Mouse (Mus musculus) midbrain, embryonic 10.5 days (tissue): ENCODE measurements at regions not wholly inside any gene's neighbourhood (a gene's known extent, or its start where the extent isn't known, plus 50 kb on each side); places are given as distances from the start of the nearest gene placed in this dataset.
A peak's percentile ranks its signal among the peaks of the same experiment; 100 is the strongest.
"Not testable (repeated sequence)": the region's sequence is repeated elsewhere in the genome, so short reads cannot be mapped to it uniquely, and the experiment has no call there.

Experiments
- DNase-seq: peaks from one replicate; pipeline ENCODE4 v3.0.0-alpha.2; 2017; ENCODE audit warnings: low spot score
- H3K27ac ChIP-seq: fragments of 300-500 bp; sonication (generic); replicated peaks from 2 replicates; pipeline ENCODE4 v1.5.1; 2016; ENCODE audit warnings: mild to moderate bottlenecking
- H3K27me3 ChIP-seq: fragments of 300-500 bp; sonication (generic); 2 replicates; pipeline ENCODE4 v1.6.1; 2016; ENCODE audit warnings: low read depth, mild to moderate bottlenecking; ENCODE audit not compliant: poor library complexity, severe bottlenecking
- H3K36me3 ChIP-seq: fragments of 300-500 bp; sonication (generic); 2 replicates; pipeline ENCODE4 v1.6.1; 2016; ENCODE audit warnings: mild to moderate bottlenecking, moderate library complexity
- H3K4me1 ChIP-seq: fragments of 300-500 bp; sonication (generic); 2 replicates; pipeline ENCODE4 v1.6.1; 2016
- H3K4me3 ChIP-seq: fragments of 300-500 bp; sonication (generic); 2 replicates; pipeline ENCODE4 v1.5.1; 2016; ENCODE audit warnings: mild to moderate bottlenecking, moderate library complexity
- H3K9me3 ChIP-seq: fragments of 300-500 bp; sonication (generic); replicated peaks from 2 replicates; pipeline ENCODE4 v1.6.1; 2016; ENCODE audit warnings: mild to moderate bottlenecking
- WGBS: fragments of 180-500 bp; shearing (Covaris S2); methylation state at CpG from one replicate; pipeline ENCODE4 v1.1.7; 2016; 5-methylcytosine and 5-hydroxymethylcytosine counted together

DNA sequence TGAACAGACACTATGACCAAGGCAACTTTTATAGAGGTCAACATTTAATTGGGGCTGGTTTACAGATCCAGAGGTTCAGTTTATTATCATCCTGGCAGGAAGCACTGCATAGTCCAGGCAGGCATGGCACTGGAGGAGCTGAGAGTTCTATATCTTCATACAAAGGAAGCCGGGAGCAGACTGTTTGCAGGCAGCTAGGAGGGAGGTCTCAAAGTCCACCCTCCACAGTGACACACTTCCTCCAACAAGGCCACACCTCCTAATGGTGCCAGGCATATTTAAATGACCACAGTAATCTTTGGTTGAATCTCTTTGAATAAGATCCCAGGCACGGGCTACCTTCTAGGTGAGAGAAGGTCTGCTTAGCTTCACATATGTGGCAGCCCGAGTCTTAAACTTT lies 245.5 kb upstream of the Tmpo start:
- Histone ChIP-seq H3K4me3 (no peak overlapping the region), H3K36me3 (no peaks in the 10 kb centered on the region), H3K4me1 (peaks cover 37% of the 10 kb centered on the region), H3K9me3 (no peaks in the 10 kb centered on the region), H3K27ac (no peak overlapping the region), H3K27me3 (no peaks in the 10 kb centered on the region)
- no peak for DNase-seq
- WGBS, result 93% methylated on average over 3 of the region's 3 CpGs

GRCm38 (mm10) chr10:91425625-91426385 lies 244.7 kb upstream of the Tmpo start:
- not testable (repeated sequence) for H3K27me3 ChIP-seq, H3K9me3 ChIP-seq, H3K36me3 ChIP-seq, DNase-seq, H3K4me3 ChIP-seq
- Histone ChIP-seq H3K27ac (0 out of 2 replicates have a peak overlapping the region, but pooled peaks have one; percentile 9), H3K4me1 (peaks cover 32% of the 10 kb centered on the region)
- WGBS, result 60% methylated on average over 7 of the region's 7 CpGs

DNA sequence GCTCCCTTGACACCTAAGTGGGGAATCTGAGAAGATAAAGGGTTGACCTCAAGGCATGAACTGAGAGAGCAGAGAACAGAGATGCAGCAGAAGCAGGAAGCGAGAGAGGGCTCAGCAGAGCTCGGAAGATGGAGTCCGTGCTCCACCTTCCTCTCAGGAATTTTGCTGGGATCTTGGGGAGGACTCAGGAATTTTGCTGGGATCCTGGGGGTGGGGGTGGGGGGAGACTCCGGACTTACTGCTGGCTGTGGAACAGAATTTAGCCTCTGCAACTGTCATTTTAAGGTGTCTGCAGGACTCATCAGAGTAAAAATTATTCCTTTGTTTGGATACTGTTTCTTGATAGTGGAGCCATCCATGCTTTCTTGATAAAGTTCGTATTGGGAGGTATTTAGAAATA lies 243.7 kb upstream of the Tmpo start:
- Histone ChIP-seq H3K4me1 (peaks cover 22% of the 10 kb centered on the region), H3K27me3 (no peaks in the 10 kb centered on the region)
- 67% methylated on average over 5 of the region's 5 CpGs for WGBS

GRCm38 (mm10) chr10:91387255-91387654 lies 206.1 kb upstream of the Tmpo start:
- WGBS, result 80% methylated on average over 3 of the region's 3 CpGs

More for the DNA sequence above, 243.7 kb upstream of the Tmpo start:
- no peak overlapping the region for H3K4me3 ChIP-seq
- no peaks in the 10 kb centered on the region for H3K36me3 ChIP-seq
- peak overlapping the region; percentile 67 for H3K27ac ChIP-seq
- no peaks in the 10 kb centered on the region for H3K9me3 ChIP-seq
- DNase-seq, result no peak

GRCm38 (mm10) chr10:91384372-91384771 lies 203.3 kb upstream of the Tmpo start:
- Histone ChIP-seq H3K27ac (no peak overlapping the region), H3K4me3 (no peak overlapping the region), H3K9me3 (no peaks in the 10 kb centered on the region), H3K4me1 (0 out of 2 replicates have a peak, but pooled peaks cover 8% of the 10 kb centered on the region), H3K27me3 (no peaks in the 10 kb centered on the region), H3K36me3 (no peaks in the 10 kb centered on the region)
- WGBS, result 53% methylated on average over 2 of the region's 2 CpGs
- peak; percentile 43 for DNase-seq

More at GRCm38 (mm10) chr10:91387255-91387654, 206.1 kb upstream of the Tmpo start:
- H3K27ac ChIP-seq, result no peak overlapping the region
- H3K4me1 ChIP-seq, result 0 out of 2 replicates have a peak, but pooled peaks cover 4% of the 10 kb centered on the region
- no peak for DNase-seq
- H3K9me3 ChIP-seq, result no peaks in the 10 kb centered on the region
- no peak overlapping the region for H3K4me3 ChIP-seq
- no peaks in the 10 kb centered on the region for H3K27me3 ChIP-seq
- H3K36me3 ChIP-seq, result no peaks in the 10 kb centered on the region

GRCm38 (mm10) chr10:91376683-91377082 lies 195.6 kb upstream of the Tmpo start:
- Histone ChIP-seq H3K4me3 (no peak overlapping the region), H3K27ac (no peak overlapping the region), H3K4me1 (peaks cover 18% of the 10 kb centered on the region), H3K36me3 (no peaks in the 10 kb centered on the region), H3K27me3 (no peaks in the 10 kb centered on the region), H3K9me3 (no peaks in the 10 kb centered on the region)
- WGBS, result 87% methylated on average over 3 of the region's 3 CpGs
- DNase-seq, result no peak

DNA sequence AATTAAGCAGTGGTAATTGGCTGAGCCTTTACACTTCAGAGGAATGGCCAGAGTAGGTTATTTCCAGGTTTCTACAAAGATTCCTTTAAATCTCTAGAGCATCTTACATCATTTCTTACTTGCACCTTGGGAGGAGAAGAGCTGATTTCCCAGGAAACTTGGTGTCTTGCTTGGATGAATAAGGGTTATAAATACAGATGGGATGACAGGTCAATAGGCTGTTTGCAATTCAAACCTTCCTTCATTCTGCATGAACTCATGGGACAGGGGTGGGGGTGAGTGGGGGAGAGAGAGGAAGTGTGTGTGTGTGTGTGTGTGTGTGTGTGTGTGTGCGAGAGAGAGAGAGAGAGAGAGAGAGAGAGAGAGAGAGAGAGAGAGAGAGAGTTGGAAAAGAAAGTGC lies 186.4 kb upstream of the Tmpo start:
- DNase-seq, result no peak
- Histone ChIP-seq H3K36me3 (no peaks in the 10 kb centered on the region), H3K4me3 (no peak overlapping the region), H3K4me1 (no peaks in the 10 kb centered on the region), H3K9me3 (no peaks in the 10 kb centered on the region), H3K27me3 (0 out of 2 replicates have a peak, but pooled peaks cover 4% of the 10 kb centered on the region), H3K27ac (no peak overlapping the region)
- WGBS, result 77% methylated on average over 1 of the region's 1 CpGs

GRCm38 (mm10) chr10:91362587-91362986 lies 181.5 kb upstream of the Tmpo start:
- 84% methylated on average over 3 of the region's 3 CpGs for WGBS

DNA sequence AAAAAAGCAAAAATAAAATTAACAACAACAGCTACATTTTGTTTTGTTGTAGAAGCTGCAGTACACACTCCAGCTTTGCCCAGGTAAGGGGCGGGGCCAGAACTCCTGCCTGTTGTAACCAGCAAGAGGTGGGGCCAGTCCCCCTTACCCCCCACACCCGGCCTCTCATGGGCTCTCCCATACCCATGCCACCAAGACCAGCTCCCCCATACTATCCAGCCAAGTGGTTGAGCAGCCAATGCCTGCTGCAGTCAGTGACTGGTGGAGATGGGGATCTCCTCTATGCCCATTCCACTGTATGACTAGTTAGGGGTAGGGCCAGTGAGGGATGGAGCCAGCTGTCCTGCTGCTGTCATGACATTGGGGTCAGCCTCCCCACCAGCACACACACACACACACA lies 180.5 kb upstream of the Tmpo start:
- no peak for DNase-seq
- no peaks in the 10 kb centered on the region for H3K9me3 ChIP-seq
- 0 out of 2 replicates have a peak, but pooled peaks cover 4% of the 10 kb centered on the region for H3K27me3 ChIP-seq
- no peaks in the 10 kb centered on the region for H3K4me1 ChIP-seq
- 88% methylated on average over 2 of the region's 2 CpGs for WGBS
- H3K4me3 ChIP-seq, result no peak overlapping the region
- H3K27ac ChIP-seq, result no peak overlapping the region
- no peaks in the 10 kb centered on the region for H3K36me3 ChIP-seq

More at GRCm38 (mm10) chr10:91362587-91362986, 181.5 kb upstream of the Tmpo start:
- no peak for DNase-seq
- H3K27ac ChIP-seq, result no peak overlapping the region
- H3K4me1 ChIP-seq, result no peaks in the 10 kb centered on the region
- H3K36me3 ChIP-seq, result no peaks in the 10 kb centered on the region
- H3K27me3 ChIP-seq, result 0 out of 2 replicates have a peak, but pooled peaks cover 4% of the 10 kb centered on the region
- H3K4me3 ChIP-seq, result no peak overlapping the region
- H3K9me3 ChIP-seq, result no peaks in the 10 kb centered on the region

DNA sequence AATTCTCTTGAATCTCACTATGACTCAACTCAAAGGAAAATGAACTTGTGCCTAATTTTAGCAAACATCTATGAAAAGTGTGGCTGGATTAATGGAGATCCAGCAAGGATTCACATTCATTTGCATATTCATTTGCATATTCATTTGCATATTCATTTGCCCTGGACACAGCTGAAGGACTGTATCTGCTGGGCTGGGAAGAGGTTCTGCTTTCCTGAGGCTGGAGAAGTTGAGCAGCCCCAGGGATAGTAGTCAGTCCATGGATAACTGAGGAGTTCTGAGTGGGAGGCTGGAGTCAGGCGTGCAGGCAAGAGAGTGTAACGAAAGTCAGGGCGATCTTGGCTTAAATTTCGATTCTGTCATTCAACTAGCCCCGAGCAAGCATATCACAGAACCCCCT lies 164.3 kb upstream of the Tmpo start:
- 84% methylated on average over 5 of the region's 5 CpGs for WGBS

DNA sequence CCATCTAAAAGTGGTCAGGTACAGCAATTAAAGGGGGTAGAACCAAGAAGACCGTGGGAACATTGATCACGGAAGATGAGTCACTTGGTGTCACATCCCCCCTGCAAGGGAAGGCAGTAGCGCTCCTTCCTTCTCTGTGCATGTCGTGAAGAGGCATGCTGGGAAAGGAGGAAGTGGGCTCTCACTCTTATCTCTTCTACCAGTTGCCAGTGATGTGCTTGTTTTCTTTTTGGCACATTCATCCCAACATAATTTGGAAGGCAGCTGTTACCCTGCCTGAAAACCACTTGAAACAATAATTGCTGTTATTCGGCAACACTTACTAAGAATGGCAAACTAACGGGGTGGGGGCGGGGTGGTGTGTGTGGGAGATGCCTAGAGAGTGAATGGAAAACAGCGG lies 161.0 kb upstream of the Tmpo start:
- Histone ChIP-seq H3K4me3 (no peak overlapping the region), H3K4me1 (no peaks in the 10 kb centered on the region), H3K9me3 (no peaks in the 10 kb centered on the region), H3K27me3 (no peaks in the 10 kb centered on the region), H3K36me3 (no peaks in the 10 kb centered on the region), H3K27ac (no peak overlapping the region)
- DNase-seq, result no peak
- WGBS, result 85% methylated on average over 8 of the region's 8 CpGs

More for the DNA sequence above, 164.3 kb upstream of the Tmpo start:
- no peak overlapping the region for H3K4me3 ChIP-seq
- H3K27ac ChIP-seq, result no peak overlapping the region
- DNase-seq, result no peak
- no peaks in the 10 kb centered on the region for H3K36me3 ChIP-seq
- H3K4me1 ChIP-seq, result no peaks in the 10 kb centered on the region
- H3K27me3 ChIP-seq, result no peaks in the 10 kb centered on the region
- no peaks in the 10 kb centered on the region for H3K9me3 ChIP-seq

DNA sequence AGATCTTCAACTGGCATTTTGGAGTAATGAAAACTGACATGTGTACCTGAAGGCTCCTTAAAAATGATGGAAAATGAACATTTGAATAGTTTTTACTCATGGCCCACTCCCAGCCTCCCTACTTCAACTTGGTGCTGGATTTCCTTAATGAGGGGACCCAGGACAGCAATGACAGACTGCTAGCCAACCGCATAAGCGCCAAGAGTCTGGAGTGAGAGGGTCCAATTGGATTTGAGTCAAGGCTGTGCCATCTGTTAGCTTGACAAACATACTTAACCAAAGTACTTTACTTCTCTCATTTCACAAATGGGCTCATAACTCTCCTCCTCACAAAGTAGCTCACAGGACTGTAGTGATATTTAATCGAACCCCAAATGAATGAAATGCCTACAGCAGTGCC lies 158.2 kb upstream of the Tmpo start:
- WGBS, result 92% methylated on average over 3 of the region's 3 CpGs
- DNase-seq, result no peak
- no peaks in the 10 kb centered on the region for H3K27me3 ChIP-seq
- H3K27ac ChIP-seq, result no peak overlapping the region
- H3K4me3 ChIP-seq, result no peak overlapping the region
- no peaks in the 10 kb centered on the region for H3K36me3 ChIP-seq
- no peaks in the 10 kb centered on the region for H3K4me1 ChIP-seq
- no peaks in the 10 kb centered on the region for H3K9me3 ChIP-seq

GRCm38 (mm10) chr10:91326661-91327312 lies 145.7 kb upstream of the Tmpo start:
- WGBS, result 18% methylated on average over 12 of the region's 12 CpGs
- Histone ChIP-seq H3K4me1 (peaks cover 22% of the 10 kb centered on the region), H3K4me3 (0 out of 2 replicates have a peak overlapping the region, but pooled peaks have one; percentile 8), H3K27ac (peak overlapping the region; percentile 63), H3K36me3 (no peaks in the 10 kb centered on the region), H3K27me3 (peaks cover 13% of the 10 kb centered on the region), H3K9me3 (no peaks in the 10 kb centered on the region)
- peak; percentile 41 for DNase-seq
